Mouse (Mus musculus) liver, postnatal 0 days (tissue): ENCODE measurements around the gene Stk11.

Experiments
- CTCF ChIP-seq: sonication (generic); IDR thresholded peaks from 2 replicates; pipeline ENCODE4 v1.5.1; 2016; ENCODE audit warnings: antibody characterized with exemption, low read depth
- EP300 ChIP-seq: IDR thresholded peaks from 2 replicates; pipeline ENCODE4 v1.6.1; 2016; ENCODE audit warnings: antibody characterized with exemption, low read depth, mild to moderate bottlenecking

- TF ChIP-seq CTCF (no peak), EP300 (no peak)
Observed at GRCm38 (mm10) chr10:80100982-80101381, 14.6 kb upstream of the Stk11 start.
